Mouse (Mus musculus) left cerebral cortex, adult 2 months (tissue): ENCODE results near the gene Tbata. TPM values are rescaled to one million over a fixed set of nuclear protein-coding genes. Genes with fewer than 3 reads are reported as not detected.

Source experiments
- DNase-seq, 2 experiments: peaks; one replicate each; pipeline ENCODE4 v3.0.0; 2021 to 2022; ENCODE audit warnings: low spot score in 2 of 2, mixed read lengths in 1 of 2; ENCODE audit errors: extremely low spot score in 1 of 2
- H3K27ac ChIP-seq: fragments of 200-600 bp; 2 replicates; pipeline ENCODE4 v1.8.1; 2022
- H3K4me3 ChIP-seq: fragments of 200-600 bp; 2 replicates; pipeline ENCODE4 v1.8.1; 2022
- CTCF ChIP-seq: fragments of 200-600 bp; IDR thresholded peaks from 2 replicates; pipeline ENCODE4 v1.8.1; 2022; ENCODE audit warnings: antibody characterized with exemption, mild to moderate bottlenecking, moderate library complexity
- intact Hi-C: fragments of 180-260 bp; cut with DNase I; formaldehyde crosslinking; loops from one replicate; pipeline ENCODE4 v1.15.1; 2025
- total RNA-seq, 2 experiments: library from RNA; stranded (reverse); gene quantifications; 2 replicates each; pipeline ENCODE4 v1.2.3; 2021

Tbata gene
- total RNA-seq, 2 experiments from 2014 or later: 0.54 to 1.3 TPM

DNA sequence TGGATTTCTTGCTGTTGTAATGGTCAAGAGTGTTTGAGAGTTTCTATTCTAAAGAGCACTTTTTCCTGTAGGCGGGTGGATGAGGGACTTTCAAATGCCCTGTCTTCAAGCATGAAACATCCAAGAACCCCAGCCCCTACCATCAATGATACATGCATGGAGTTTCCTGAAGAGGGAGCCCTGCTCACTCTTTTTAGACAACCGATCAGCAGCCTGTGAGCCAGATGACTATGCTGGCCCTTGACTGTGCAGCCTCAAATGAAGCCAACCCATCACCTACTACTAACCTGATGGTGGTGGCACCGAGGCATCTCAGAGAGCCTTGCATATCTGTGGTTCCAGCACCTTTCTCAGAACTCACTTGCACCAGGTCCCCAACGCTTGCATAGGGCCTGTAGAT is 742 bp downstream of the Tbata start:
- H3K27ac ChIP-seq: no peak overlapping the region
- no peak; the same call in 1 of the 2 replicates for TF ChIP-seq CTCF
- no peak overlapping the region for H3K4me3 ChIP-seq
- intact Hi-C loops: no loop called here
- no peak for DNase-seq

DNA sequence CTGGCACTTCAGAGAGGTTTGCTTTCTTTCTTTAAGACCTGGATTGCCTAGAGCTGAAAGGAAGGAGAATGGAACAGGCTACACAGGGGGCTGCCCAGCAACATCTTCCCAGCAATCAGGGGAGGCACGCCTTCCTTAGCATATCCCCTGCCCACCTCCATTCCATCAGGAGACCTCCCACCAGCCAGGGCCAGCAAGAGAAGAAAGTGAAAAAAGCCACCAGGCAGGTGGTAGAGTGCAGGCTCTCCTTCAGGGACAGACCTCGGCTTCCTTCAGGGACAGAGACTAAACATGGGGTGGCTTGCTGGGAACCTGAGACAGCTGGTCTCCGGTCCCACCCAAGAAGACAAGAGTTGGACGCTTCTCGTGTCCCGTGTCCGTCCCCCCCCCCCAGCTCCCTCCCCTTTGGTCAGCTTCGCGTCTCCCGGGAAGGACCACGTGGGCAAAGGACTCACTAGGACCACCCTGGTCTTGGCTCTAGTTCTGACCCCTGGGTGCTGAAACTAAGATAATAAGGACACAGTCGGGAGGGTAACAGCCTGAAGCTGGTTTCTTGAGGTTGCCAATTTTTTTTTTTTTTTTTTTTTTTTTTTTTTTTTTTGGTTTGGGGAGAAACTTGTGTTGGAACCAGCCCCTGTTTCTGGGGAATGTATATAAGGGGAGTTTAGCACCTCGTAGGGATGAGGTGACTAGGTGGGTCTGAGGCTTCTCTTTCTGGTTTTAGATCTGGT is 3.1 kb downstream of the Tbata start:
- Histone ChIP-seq H3K27ac (no peak overlapping the region), H3K4me3 (no peak overlapping the region)
- intact Hi-C loops: no loop called here
- no peak for DNase-seq
- TF ChIP-seq CTCF: no peak

GRCm38 (mm10) chr10:61175442-61176204 is 3.9 kb downstream of the Tbata start:
- TF ChIP-seq CTCF: peak; percentile 39
- Histone ChIP-seq H3K4me3 (no peak overlapping the region), H3K27ac (no peak overlapping the region)
- intact Hi-C loops: no loop called here
- DNase-seq: no peak

DNA sequence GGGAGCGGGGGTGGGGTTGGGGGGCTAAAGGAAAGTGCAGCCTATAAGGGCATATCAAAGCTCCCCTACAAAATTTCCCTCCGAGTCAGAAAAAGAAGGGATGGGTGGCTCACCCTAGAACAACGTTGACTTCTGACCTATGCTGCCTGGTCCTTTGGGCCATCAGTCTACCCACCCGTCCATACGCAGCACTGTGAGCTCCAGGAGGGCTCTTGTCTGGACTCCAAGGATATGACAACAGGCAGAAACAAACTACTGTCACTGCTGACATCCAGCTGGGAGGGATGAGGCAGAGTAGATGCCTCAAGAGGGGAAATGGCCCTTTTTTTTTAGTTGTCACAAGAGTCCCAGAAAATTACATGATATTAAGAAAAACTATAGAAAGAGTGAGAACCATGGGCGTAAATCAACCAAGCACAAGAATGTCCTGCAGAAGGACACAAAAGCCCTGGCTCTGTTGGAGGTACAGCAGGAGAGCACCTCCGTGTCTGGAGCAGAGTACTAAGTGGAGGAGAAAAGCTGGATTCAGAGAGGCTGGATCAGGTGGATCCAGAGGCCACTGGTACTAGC is 4.6 kb downstream of the Tbata start:
- intact Hi-C loops: no loop called here
- H3K4me3 ChIP-seq: no peak overlapping the region
- H3K27ac ChIP-seq: no peak overlapping the region
- DNase-seq: no peak
- TF ChIP-seq CTCF: no peak

DNA sequence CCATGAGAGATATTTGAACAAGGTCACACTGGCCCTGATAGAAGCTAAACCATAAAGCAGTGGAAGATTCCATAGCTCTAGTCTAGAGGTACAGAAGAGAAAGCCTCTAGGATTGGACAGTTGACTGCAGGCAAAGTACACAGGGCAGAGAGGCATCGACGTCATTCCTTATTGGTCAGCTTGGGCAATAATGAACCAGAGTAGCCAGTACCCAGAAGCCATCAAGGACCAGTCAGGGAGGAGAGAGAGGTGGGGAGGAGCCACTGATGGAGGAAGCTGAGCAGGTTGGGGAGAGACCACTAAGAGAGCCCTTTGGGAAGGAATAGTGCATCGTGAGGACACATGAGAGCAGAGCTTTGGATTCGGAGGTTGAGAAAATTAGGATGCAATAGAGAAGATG is 6.0 kb downstream of the Tbata start:
- TF ChIP-seq CTCF: no peak
- H3K27ac ChIP-seq: no peak overlapping the region
- H3K4me3 ChIP-seq: no peak overlapping the region
- no peak for DNase-seq
- intact Hi-C loops: no loop called here

DNA sequence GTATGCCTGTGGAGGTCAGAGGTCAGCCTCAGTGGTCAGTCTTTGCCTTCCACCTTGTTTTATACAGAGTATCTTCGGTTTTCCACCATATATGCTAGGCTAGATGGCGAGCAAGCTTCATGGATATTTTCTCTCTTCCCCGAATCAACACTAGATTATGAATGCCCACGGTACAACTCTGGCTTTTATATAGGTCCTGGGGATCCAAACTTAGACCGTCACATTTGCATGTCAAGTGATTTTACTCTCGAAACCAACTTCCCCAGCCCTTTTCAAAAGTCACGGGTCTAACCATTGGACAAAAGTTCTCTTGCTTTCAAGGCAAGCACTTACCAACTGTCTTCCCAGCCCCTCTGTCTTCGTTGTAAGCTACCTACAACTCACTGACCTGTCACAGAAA is 6.9 kb downstream of the Tbata start:
- no peak for TF ChIP-seq CTCF
- Histone ChIP-seq H3K4me3 (no peak overlapping the region), H3K27ac (no peak overlapping the region)
- intact Hi-C loops: no loop called here
- no peak for DNase-seq

GRCm38 (mm10) chr10:61179927-61180326 is 8.2 kb downstream of the Tbata start:
- no peak overlapping the region for H3K27ac ChIP-seq
- intact Hi-C loops: no loop called here
- no peak overlapping the region for H3K4me3 ChIP-seq
- no peak for DNase-seq
- TF ChIP-seq CTCF: no peak

- no peak for TF ChIP-seq CTCF
- Histone ChIP-seq H3K27ac (no peak overlapping the region), H3K4me3 (no peak overlapping the region)
- intact Hi-C loops: no loop called here
- DNase-seq: no peak
Measured at GRCm38 (mm10) chr10:61187001-61187400, 15.2 kb downstream of the Tbata start.

- H3K4me3 ChIP-seq: no peak overlapping the region
- TF ChIP-seq CTCF: no peak
- no peak for DNase-seq
- intact Hi-C loops: no loop called here
- no peak overlapping the region for H3K27ac ChIP-seq
Measured at GRCm38 (mm10) chr10:61188010-61188409, 16.3 kb downstream of the Tbata start.

DNA sequence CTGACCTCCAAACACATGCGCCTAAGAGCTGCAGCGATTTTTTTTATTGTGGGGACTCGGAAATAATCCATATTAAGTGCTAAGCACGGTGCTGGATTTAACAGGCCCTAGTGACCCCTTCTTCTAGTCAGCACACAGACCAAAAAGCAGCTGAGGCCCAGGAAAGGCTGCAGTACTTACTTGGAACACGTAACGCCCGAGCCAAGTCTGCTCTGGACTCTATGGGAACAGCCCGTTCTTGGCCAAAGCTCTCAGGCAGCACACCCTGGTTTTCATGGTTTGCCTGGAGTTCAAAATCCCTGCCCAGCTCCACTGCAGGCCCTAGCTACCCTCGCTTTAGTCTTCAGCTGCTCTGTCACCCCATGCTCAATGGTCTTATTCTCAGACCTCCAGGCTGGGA is 22.9 kb downstream of the Tbata start:
- no peak for TF ChIP-seq CTCF
- DNase-seq: no peak
- H3K4me3 ChIP-seq: no peak overlapping the region
- intact Hi-C loops: loop anchor here (5.0 to 10.0 kb wide), 2 partner anchors 213 to 460 kb away; no protein-coding TSS in a partner anchor
- H3K27ac ChIP-seq: no peak overlapping the region

DNA sequence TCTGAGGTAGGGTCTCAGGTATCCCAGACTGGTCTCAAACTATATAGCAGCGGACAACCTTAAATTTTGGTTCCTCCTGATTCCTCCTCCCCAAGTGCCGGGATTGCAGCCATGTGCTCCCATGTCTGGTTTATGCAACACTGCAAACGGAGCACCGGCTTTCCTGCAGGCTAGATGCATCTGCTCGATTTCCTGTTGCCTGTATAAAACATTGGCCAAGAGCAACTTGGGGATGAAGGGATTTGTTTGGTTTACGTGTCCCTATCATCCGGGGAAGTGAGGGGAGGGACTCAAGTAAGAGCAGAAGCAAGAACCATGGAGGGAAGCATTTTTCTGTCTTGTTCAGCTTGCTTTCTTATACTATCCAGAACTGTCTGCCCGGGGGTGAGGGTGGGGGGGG is 23.5 kb downstream of the Tbata start:
- no peak for TF ChIP-seq CTCF
- Histone ChIP-seq H3K27ac (no peak overlapping the region), H3K4me3 (no peak overlapping the region)
- no peak for DNase-seq
- intact Hi-C loops: loop anchor here (5.0 to 10.0 kb wide), 2 partner anchors 212 to 460 kb away; no protein-coding TSS in a partner anchor

DNA sequence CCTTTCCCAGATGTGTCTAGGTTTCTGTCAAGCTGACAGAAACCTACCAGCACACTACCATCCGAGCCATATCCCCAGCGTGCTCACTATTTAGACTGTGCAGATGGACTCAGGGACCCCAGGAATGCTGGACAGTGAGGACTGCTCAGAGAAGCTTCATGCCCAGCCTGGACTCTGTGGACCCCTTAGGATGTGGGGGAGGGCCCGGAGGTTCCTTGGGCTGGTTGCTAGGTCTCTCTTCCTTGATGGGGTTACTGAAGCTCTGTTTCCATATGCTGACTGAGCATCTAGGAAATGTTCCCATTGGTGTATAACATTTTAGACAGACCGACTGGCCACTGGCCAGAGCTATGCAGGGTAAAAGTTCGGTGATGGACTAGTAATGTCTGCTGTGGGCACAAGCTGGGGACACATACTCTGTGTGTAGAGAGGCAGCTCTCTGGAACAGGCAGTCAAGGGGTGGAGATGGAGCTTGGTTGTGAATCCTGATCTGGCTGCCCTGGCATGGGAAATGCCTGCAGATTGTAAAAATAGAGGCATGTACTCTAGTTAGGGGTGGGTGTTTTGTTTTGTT is 24.1 kb downstream of the Tbata start:
- no peak for DNase-seq
- intact Hi-C loops: loop anchor here (5.0 to 10.0 kb wide), 2 partner anchors 211 to 459 kb away; no protein-coding TSS in a partner anchor
- Histone ChIP-seq H3K27ac (no peak overlapping the region), H3K4me3 (no peak overlapping the region)
- TF ChIP-seq CTCF: no peak
